Mouse (Mus musculus) stomach, postnatal 0 days (tissue): ENCODE data around the gene Eef2k. TPM values are rescaled to one million over a fixed set of nuclear protein-coding genes. Genes with fewer than 3 reads are reported as not detected.

Experiments used
- ATAC-seq: fragments of 200-750 bp; cut with Nextera tagmentation; 2 replicates; pipeline ENCODE4 v1.8.0; 2017; ENCODE audit not compliant: low FRiP score, low TSS enrichment
- DNase-seq: peaks from one replicate; pipeline ENCODE4 v3.0.0-alpha.2; 2016; ENCODE audit warnings: low spot score
- H3K27ac ChIP-seq: fragments of 300-500 bp; sonication (generic); replicated peaks from 2 replicates; pipeline ENCODE4 v1.5.1; 2014; ENCODE audit warnings: mild to moderate bottlenecking, control low read depth
- H3K27me3 ChIP-seq: fragments of 300-500 bp; sonication (generic); 2 replicates; pipeline ENCODE4 v1.6.1; 2014; ENCODE audit warnings: low read length; ENCODE audit not compliant: control insufficient read depth, insufficient read depth
- H3K36me3 ChIP-seq: fragments of 300-500 bp; sonication (generic); 2 replicates; pipeline ENCODE4 v1.6.1; 2014; ENCODE audit warnings: low read length, mixed read lengths; ENCODE audit not compliant: control insufficient read depth, insufficient read depth
- H3K4me1 ChIP-seq: fragments of 300-500 bp; sonication (generic); replicated peaks from 2 replicates; pipeline ENCODE4 v1.6.1; 2014; ENCODE audit warnings: antibody characterized with exemption; ENCODE audit not compliant: control insufficient read depth, insufficient read depth
- H3K4me2 ChIP-seq: fragments of 300-500 bp; sonication (generic); replicated peaks from 2 replicates; pipeline ENCODE4 v1.6.1; 2014; ENCODE audit warnings: low read depth, mild to moderate bottlenecking, control low read depth, moderate library complexity
- H3K4me3 ChIP-seq: fragments of 300-500 bp; sonication (generic); 2 replicates; pipeline ENCODE4 v1.5.1; 2014; ENCODE audit warnings: low read depth, low read length, control low read depth
- H3K9ac ChIP-seq: fragments of 300-500 bp; sonication (generic); 2 replicates; pipeline ENCODE4 v1.6.1; 2014; ENCODE audit warnings: mild to moderate bottlenecking, low read length, control low read depth, mixed read lengths
- H3K9me3 ChIP-seq: fragments of 300-500 bp; sonication (generic); 2 replicates; pipeline ENCODE4 v1.6.1; 2016; ENCODE audit warnings: low read length; ENCODE audit not compliant: control insufficient read depth
- CTCF ChIP-seq: IDR thresholded peaks from 2 replicates; pipeline ENCODE4 v1.5.1; 2016; ENCODE audit warnings: antibody characterized with exemption, low read depth, mild to moderate bottlenecking, moderate library complexity
- EP300 ChIP-seq: optimal IDR thresholded peaks from 2 replicates; pipeline ENCODE3; 2016; ENCODE audit warnings: antibody characterized with exemption
- WGBS: fragments of 180-500 bp; shearing (Covaris S2); extraction: QIAGEN DNeasy Blood & Tissue Kit; methylation state at CpG from one replicate; pipeline ENCODE4 v1.1.7; 2014; 5-methylcytosine and 5-hydroxymethylcytosine counted together
- polyA plus RNA-seq: library from polyadenylated mRNA; unstranded; fragments of >200 nt; fragmentation: Nextera tagmentation; extraction: Ambion mirVana; gene quantifications from 2 replicates; pipeline ENCODE4 v1.2.1, GENCODE M21; 2015

Eef2k gene
- polyA plus RNA-seq, 1 experiment from 2014 or later, result 42.0 TPM

- H3K9me3 ChIP-seq, result no peaks in the 10 kb centered on the region
- no peaks in the 10 kb centered on the region for H3K27me3 ChIP-seq
- H3K36me3 ChIP-seq, result no peaks in the 10 kb centered on the region; the same call in 1 of the 2 replicates
- WGBS, result 39% methylated on average over 5 of the region's 5 CpGs
- TF ChIP-seq CTCF (no peak), EP300 (no peak)
- H3K9ac ChIP-seq, result no peak overlapping the region
- peak overlapping the region; percentile 0; the same call in 1 of the 2 replicates for H3K4me2 ChIP-seq
- ATAC-seq (no peak), DNase-seq (no peak)
- peaks cover 3% of the 10 kb centered on the region; the same call in 1 of the 2 replicates for H3K4me1 ChIP-seq
- H3K27ac ChIP-seq, result peak overlapping the region; percentile 61
- H3K4me3 ChIP-seq, result no peak overlapping the region
Observed at GRCm38 (mm10) chr7:120870431-120871008, 27.9 kb downstream of the Eef2k start.

GRCm38 (mm10) chr7:120873083-120873482, 30.5 kb downstream of the Eef2k start:
- WGBS, result 72% methylated on average over 12 of the region's 12 CpGs
- no peak for ATAC-seq
- no peaks in the 10 kb centered on the region; the same call in 1 of the 2 replicates for H3K36me3 ChIP-seq
- H3K27me3 ChIP-seq, result no peaks in the 10 kb centered on the region
- TF ChIP-seq EP300, result no peak
- TF ChIP-seq CTCF, result no peak
- no peaks in the 10 kb centered on the region for H3K9me3 ChIP-seq
- no peak overlapping the region for H3K4me2 ChIP-seq
- no peak overlapping the region for H3K4me3 ChIP-seq
- DNase-seq, result no peak
- no peak overlapping the region for H3K9ac ChIP-seq
- H3K4me1 ChIP-seq, result peaks cover 4% of the 10 kb centered on the region; the same call in 1 of the 2 replicates
- H3K27ac ChIP-seq, result peak overlapping the region; percentile 82

- Histone ChIP-seq H3K27ac (peak overlapping the region; percentile 82), H3K4me2 (no peak overlapping the region), H3K4me3 (no peak overlapping the region), H3K27me3 (no peaks in the 10 kb centered on the region), H3K4me1 (peaks cover 2% of the 10 kb centered on the region; the same call in 1 of the 2 replicates), H3K9ac (peak overlapping the region; percentile 8; the same call in 1 of the 2 replicates), H3K36me3 (no peaks in the 10 kb centered on the region; the same call in 1 of the 2 replicates), H3K9me3 (no peaks in the 10 kb centered on the region)
- WGBS, result 80% methylated on average over 3 of the region's 3 CpGs
- TF ChIP-seq EP300 (no peak), CTCF (no peak)
- DNase-seq (no peak), ATAC-seq (no peak)
Observed at GRCm38 (mm10) chr7:120874021-120874420, 31.4 kb downstream of the Eef2k start.

GRCm38 (mm10) chr7:120874764-120875539, 32.3 kb downstream of the Eef2k start:
- WGBS, result 50% methylated on average over 7 of the region's 7 CpGs
- Histone ChIP-seq H3K36me3 (peaks cover 2% of the 10 kb centered on the region; the same call in 1 of the 2 replicates), H3K27ac (peak overlapping the region; percentile 82), H3K4me3 (no peak overlapping the region), H3K9ac (no peak overlapping the region), H3K4me1 (0 out of 2 replicates have a peak, but pooled peaks cover 2% of the 10 kb centered on the region), H3K4me2 (no peak overlapping the region), H3K9me3 (no peaks in the 10 kb centered on the region), H3K27me3 (no peaks in the 10 kb centered on the region)
- TF ChIP-seq EP300 (peak; percentile 67), CTCF (no peak)
- DNase-seq (peak; percentile 89), ATAC-seq (peak; percentile 96)

GRCm38 (mm10) chr7:120875540-120876388, 33.1 kb downstream of the Eef2k start:
- no peaks in the 10 kb centered on the region for H3K9me3 ChIP-seq
- H3K9ac ChIP-seq, result no peak overlapping the region
- TF ChIP-seq CTCF (peak; percentile 43), EP300 (no peak)
- H3K36me3 ChIP-seq, result peaks cover 4% of the 10 kb centered on the region; the same call in 1 of the 2 replicates
- peak overlapping the region; percentile 82 for H3K27ac ChIP-seq
- H3K27me3 ChIP-seq, result no peaks in the 10 kb centered on the region
- H3K4me3 ChIP-seq, result no peak overlapping the region
- peak; percentile 82 for ATAC-seq
- peak; percentile 49 for DNase-seq
- H3K4me2 ChIP-seq, result no peak overlapping the region
- 44% methylated on average over 3 of the region's 3 CpGs for WGBS
- H3K4me1 ChIP-seq, result 0 out of 2 replicates have a peak, but pooled peaks cover 2% of the 10 kb centered on the region
